Mouse (Mus musculus) gonadal fat pad, adult 2 months (tissue): ENCODE measurements around the gene Prrt2. TPM values are rescaled to one million over a fixed set of nuclear protein-coding genes. Genes with fewer than 3 reads are reported as not detected.

Experiments used
- DNase-seq: peaks from one replicate; pipeline ENCODE4 v3.0.0-alpha.2; 2012; ENCODE audit warnings: low read depth
- polyA plus RNA-seq: library from polyadenylated mRNA; depleted of rRNA; stranded (reverse); fragments of >200 nt; gene quantifications from 2 replicates; pipeline ENCODE4 v1.2.3, GENCODE M21; 2012

The Prrt2 gene
- polyA plus RNA-seq, 1 experiment = 8.9 TPM

DNA sequence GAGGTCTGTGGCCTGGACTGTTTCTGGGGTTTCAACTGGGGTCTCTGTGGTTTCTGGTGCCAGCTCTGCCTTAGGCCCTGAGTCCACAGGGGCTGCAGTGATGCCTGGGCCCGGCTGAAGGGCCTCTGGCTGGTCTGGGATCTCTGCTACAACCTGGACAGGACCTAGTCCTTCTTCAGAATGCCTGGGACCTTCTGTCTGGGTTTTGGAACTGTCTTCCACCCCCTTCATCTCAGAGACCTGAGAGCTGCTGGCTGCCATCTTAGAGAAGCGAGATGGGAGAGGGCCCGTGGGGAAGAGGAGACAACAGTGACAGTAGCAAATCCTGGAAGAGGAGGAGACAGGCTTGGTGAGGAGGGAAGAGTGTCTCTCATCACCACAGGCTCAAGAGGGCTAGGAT lies 980 bp downstream of the Prrt2 start:
- no peak for DNase-seq

DNA sequence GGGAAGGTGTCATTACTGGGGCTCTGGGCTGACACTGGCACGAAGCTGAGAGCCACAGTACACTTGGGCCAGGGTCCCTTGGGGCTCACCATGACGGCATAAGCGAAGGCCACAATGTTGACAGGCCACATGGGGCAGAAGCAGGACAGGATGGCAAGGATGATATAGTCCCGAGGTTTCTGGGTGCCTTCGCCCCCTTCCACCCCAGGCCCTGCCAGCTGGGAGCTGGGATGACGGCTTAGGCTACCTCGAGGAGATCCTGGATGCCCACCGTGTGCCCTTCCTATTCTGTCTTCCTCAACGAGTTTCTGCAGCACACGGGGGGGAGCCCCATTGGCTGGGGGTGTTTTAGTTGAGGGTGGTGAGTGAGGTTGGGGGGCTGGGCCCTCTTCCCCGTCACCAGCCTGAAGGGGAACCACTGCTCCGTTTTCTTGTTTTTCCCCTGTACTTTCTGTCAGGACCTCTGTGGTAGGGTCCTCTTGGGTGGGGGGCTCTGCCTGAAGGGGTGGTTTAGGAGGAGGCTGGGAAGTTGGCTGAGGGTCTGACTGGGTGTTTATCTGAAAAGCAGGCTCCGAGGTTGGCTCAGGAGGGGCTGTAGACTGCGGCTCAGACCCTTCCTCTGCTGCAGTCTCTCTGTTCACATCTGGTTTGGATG lies 1.6 kb downstream of the Prrt2 start:
- DNase-seq = no peak

DNA sequence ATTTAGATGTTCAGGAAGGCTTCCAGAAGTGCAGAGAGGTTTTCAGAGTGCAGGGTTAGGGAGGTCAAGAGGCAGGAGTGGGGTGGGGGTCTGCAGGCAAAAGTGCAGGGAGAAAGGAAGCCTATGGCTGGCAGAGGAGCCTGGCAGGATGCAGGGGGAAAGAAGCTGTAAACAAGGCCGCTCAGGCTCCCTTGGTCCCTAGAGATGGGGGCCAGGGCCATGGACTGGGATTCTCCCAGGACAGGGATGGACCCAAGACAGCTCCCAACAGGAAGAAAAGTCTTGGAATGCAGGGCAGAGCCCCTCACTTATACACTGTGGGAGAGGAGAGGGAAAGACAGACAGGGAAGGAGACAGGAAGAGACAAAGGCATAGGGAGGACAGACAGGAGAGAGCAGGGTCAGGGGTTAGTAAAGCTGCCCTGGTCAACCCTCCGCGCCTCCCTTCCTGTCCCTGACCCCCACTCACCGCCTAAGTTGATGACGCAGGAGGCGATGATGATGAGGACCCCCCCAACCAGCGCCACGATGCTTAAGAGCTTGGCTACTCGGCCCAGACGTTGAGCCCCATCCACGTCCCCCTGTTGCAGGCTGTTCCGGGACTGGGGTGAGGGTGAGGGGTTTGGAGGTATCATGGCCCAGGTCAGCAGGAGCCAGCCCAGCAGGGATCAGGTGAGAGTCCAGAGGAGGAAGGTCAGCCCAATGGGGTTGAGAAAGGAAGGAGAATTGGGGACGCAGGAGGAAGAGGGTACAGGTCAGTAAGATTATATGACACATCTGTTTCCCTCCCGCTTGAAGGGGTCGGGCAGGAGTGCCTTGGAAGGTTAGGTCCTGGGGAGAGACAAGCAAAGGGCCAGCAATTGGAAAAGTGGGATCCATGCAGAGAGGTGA lies 2.4 kb downstream of the Prrt2 start:
- DNase-seq = no peak

DNA sequence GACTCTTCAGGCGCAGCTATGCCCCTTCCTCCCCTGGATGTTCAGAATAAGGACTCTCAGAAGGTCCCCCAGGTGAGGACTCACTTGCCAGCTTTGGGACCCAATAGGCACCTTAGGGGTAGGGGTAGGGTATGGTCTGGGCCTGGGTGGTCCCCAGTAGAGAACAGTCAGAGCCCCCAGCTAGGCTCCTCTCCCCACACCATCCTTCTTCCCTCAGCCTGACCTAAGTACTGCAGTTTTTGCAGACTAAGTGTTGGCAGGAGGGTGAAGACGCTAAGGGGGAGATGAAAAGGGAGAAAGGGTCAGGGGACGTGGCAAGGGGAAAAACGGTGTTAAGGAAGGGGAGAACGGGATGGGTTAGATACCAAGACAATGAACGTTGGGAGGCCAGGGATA lies 3.1 kb downstream of the Prrt2 start:
- DNase-seq = no peak

DNA sequence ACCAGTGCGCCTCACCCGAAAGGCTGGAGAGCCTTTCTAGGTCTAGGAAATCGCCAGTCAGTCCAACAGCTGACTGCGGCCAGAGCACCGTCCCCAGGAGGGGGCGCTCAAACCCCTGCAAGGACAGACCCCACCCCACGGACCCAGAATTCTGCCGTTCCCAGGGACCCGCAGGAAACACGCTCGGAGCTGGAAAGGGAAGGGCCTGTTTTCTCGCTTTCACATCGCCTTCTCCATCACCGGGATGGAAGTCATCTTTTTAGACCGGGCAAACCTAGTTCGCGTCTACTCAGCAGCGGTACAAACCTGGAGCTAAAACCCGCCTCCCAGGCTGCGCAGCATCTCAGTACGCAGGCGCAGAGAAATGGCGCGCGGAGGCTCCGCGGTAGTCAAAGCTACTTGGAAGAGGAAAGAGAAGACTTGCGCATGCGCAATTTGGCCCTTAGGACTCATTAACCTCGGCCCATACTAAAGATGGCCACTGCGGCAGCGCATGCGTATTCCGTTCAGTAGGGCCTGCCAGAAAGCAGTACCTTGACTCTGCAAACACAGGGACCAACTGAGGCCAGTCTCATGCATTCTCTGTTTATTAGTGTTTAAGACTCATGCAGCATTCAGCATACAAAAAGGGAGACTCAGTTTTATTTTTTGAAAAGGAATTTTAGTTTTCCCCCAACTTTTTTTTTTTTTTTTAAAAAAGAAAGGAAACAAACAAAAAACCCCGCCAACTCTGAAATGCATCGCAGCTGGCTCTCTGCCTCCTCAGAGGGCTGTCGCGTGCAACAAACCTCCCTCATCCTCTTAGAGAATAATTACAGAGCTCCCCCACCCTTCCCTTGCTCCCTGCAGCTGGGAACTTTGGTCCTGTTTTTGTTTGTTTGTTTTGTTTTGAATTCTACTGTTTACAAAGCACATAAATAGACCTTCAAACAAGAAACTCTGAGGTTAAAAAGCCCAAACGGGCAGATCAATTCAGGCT lies 3.8 kb downstream of the Prrt2 start, which contains the start of gene Pagr1a:
Pagr1a (minus strand) TSS at position 382 of the 979 bp plus-strand sequence.
- peak; percentile 86 for DNase-seq

DNA sequence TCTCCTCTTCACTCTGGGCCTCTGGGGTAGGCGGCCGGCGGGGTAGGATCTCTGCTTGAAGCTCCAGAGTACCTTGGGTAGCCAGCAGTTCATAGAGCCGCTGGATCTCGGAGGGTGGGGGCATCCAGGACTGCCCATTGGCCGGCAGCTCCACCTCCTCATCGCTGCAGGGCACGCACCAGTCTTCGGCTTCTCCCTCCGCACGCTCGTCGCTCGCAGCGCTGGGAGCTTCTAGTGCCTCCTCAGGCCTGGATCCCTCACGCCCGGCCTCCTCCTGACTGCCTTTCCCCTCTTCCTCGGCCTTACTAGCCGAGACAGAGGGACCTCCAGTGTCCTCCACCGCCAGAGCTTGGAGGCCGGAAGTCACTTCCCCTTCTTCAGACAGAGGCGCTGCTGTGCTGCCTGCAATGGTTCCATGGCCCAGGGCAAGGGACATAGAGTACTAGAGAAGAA lies 4.5 kb downstream of the Prrt2 start:
- DNase-seq = no peak

DNA sequence TGATC lies 4.7 kb downstream of the Prrt2 start, which contains the start of gene Pagr1b:
Pagr1b (minus strand) TSS at position 4 of the 5 bp plus-strand sequence.
- no peak for DNase-seq

DNA sequence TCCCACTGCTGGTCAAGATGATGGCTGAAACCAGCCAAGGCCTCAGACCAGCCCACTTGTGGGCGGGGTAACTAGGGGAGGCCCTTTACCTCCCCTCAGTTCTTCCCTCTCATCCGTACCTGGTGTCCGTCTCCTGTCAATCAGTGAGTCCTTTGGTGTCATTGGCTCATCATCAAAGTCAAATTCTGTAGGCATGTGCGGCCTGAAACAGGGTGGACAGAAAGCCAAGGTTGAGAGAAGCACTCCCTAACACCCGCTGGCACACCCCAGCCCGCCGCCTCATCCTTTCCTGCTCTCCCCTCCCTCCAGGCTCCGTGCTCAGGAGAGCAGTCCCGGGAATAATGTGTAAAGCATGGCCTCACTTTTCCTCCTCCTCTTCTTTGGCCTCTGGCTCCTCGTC lies 4.9 kb downstream of the Prrt2 start:
- no peak for DNase-seq

DNA sequence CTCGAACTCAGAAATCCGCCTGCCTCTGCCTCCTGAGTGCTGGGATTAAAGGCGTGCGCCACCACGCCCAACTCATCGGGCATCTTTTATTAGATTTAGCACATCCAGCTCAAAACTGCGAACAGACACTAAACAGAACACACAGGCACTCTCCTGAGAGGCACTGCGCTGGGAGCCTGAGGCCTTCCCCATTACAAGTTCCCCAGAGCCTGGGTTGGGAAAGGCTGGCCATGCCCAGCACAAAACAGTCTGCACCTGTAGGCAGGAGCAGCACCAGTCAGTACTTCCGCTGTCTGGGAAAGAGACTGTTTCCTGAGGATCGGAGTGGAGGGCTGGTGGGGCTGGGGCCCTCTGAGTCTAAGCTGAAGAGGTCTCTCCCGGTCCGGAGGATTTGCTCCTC lies 6.0 kb downstream of the Prrt2 start:
- DNase-seq = no peak

DNA sequence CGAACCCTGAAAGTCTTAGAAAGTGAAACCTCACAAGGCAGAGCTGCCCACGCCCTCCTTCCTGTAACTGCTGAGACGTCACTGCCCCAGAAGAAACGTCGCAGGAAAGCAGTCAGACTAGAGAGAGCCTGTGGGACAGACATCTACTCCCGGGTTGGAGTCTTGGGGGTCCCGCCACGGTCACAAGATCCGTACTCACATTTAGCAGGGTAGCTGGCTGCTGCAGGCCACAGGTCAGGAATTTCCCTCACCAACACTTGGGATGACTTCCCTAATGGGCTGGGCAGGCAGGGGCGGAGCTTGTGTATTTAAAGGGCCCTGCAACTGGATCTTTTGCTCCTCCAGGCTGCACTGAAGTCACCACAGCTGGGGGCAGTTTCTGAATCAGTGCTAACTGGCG lies 6.7 kb downstream of the Prrt2 start, which contains the start of gene Mvp:
Mvp (minus strand) TSS at position 302 of the 400 bp plus-strand sequence.
- no peak for DNase-seq

DNA sequence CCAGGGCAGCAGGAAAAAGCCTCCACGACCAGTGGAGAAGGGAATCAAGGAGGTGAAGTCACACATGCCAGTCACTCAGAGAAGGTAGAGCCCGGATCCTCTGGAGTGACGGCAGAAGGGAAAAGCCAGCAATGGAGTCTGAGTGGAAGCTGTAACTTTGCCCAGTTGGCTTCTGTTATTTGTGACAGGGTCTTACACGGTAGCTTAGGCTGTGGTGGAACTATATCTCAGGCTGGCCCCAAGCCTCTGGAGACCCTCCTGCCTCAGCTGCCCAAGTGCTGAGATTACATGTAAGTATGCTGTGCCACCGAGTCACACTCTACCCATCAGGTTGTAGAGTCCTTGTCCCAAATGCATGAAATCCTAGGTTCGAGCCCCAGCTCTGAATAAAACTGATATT lies 7.6 kb downstream of the Prrt2 start:
- no peak for DNase-seq

DNA sequence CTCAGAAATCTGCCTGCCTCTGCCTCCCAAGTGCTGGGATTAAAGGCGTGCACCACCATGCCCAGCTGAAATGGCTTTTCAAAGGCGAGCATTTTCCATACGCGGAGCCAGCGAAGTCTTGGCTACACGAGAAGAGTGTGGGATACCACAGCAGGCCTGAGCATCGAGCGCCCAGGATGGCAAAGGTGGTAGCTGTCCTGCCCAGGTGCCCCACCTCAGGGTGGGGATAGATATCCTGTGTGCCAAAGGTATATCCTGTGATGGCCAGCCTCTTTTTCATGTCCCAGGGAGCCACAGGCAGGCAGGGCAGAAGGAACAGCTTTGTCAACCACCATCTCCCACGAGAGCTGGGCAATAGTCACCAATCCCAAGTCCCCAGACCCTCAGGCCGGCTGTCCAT lies 8.2 kb downstream of the Prrt2 start:
- no peak for DNase-seq

DNA sequence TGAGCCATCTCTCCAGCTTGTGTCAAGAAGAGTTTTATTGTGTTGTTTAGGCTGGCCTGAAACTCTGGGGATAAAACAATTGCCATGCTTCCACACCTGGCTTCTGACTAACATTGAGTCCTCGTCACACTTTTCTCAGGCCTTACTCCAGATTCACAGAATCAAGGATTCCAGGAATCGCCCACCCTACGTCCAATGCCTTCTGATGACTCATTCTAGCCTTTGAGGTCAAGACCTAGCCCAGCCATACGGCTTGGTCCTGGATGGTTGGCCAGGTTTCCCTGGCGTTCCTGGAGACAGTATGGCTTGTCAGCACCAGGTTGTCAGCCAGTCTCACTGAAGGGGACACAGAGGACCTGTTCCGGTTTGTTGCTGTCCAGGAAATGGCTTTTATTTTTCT lies 8.6 kb downstream of the Prrt2 start:
- no peak for DNase-seq

DNA sequence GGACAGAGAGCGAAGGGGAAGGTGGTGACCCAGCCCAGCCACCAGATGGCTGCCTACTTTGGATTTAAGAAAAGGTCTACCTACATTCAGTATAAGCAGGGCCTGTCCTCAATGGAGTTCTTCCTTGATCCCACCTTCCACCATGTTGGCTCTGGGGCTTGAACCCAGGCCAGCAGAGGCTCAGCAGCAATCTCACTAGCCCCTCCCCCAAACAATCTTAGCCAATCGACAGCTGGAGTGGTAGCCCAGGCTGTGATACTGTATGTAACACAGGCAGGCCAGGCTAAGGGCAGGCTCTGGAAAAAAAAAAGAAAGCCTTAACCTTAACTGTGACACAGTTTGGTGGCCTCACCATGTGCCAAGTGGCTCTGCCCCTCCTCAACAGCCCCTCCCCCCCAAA lies 9.3 kb downstream of the Prrt2 start:
- no peak for DNase-seq

DNA sequence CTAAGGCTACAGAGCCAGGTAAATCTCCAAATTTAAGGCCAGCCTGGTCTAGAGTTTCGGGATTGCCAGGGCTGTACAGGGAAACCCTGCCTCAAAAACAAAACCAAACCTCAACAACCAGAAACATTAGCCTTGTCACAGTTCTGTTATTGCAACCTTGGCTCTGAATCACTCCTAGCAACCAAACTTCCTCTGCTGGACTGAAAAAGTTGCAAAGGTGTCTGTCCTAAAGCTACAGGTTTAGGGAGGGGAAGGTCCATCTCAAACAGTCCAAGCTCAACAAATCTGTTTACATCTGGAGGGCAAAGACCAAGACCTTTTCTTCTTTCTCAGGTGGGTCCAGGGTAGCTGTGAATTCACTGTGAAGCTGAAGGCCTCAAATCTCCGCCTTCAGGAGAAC lies 10.0 kb downstream of the Prrt2 start:
- no peak for DNase-seq

DNA sequence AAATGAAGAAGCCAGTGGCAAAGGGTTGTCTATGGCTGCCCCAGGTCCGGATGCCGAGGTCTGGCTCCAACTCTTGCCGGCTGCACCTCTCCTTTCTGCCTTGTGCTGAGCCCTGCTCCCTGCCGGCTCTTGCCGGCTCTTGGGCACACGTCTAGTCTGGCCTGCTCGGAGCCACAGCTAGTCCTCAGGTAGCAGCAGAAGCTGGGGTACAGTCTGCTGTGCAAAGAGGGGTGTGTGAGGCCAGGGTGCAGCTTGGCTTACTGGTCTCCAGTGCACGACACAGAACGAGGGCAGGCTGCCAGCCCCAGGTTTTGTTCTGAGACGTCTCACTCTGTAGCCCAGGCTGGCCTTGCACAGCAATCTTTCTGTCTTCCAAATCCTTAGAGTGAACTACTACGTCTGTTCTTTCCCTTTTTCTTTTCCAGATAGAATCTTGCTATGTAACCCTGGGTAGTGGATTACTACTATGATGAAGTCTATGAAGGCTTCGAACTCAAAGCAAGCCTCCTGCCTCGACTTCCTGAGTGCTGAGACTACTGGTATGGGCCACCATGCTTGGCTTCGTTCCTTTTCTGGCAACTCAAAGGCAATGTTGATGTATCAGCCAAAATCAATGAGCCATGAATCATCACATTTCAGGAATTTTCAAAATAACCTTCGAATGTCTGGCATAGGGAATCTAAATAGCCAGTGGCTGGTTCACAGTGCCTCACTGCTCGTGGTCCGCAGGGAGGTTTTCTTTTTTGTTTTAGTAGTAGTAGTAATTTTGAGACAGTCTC lies 11.5 kb downstream of the Prrt2 start:
- DNase-seq = no peak

DNA sequence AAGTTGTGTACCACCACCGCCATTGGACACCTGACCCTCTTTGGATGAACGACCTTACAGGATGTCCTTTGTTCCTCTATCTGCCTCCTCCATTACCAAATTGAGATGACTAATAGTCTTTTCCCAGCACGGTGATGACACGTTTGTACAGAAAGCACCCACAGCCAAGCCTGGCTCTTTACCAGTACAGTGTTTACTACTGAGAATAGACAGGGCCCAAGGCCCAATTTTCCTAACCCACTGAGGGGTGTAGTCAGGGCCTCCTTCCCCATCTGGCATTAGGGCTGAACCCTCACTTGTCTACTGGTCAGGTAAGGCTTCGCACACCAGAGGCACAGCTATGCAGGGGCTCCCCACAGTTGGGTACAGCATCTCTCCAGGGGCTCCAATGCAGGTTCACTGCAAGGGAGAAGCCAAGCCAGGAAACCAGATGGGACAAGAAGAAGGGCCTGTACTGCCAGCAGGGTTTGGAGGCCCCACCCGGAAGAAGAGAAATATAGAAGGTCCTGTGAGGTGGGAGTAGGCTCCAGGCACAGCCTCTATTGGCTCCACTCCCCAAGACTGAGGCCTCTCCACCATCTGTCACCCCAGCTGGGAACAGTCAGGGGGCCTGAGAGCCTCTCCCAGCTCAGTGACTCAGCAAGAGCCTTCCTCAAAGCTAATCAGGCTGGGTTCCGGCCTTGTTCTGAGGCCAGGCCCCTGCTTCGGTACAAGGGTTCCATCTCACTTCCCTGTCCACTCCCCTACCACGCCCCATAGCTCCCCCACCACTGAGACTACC lies 12.6 kb downstream of the Prrt2 start:
- DNase-seq = no peak

DNA sequence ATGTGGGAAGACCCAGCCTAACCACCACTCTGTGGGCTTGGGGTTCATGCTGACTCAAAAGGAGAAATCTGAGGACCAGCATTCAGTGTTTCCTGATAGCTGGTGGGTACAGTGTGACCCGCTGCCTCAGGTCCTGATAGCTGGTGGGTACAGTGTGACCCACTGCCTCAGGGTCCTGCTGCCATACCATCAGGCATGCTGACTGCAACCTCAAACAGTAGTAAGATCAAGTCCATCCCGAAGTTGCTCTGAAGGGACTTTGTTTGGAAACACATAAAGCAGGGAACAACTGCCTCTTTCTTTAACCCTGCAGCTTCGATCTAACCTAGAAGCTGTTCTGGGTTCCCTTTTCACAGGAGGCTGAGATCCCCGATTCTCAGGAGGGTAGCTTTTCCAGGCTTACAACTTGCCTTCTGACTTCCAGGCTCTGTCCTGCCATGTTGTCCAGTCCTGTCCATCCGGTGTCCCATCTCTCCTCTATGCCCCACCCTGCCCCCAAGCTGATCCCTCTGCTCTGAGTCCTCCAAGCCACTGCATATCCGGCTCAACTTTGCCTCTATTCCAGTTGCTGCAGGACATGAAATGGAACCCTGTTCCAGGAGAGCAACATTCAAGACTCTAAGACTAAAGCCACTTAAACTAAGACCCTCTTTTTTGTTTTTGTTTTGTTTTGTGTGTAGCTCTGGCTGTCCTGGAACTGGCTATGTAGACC lies 13.5 kb downstream of the Prrt2 start:
- DNase-seq = no peak

DNA sequence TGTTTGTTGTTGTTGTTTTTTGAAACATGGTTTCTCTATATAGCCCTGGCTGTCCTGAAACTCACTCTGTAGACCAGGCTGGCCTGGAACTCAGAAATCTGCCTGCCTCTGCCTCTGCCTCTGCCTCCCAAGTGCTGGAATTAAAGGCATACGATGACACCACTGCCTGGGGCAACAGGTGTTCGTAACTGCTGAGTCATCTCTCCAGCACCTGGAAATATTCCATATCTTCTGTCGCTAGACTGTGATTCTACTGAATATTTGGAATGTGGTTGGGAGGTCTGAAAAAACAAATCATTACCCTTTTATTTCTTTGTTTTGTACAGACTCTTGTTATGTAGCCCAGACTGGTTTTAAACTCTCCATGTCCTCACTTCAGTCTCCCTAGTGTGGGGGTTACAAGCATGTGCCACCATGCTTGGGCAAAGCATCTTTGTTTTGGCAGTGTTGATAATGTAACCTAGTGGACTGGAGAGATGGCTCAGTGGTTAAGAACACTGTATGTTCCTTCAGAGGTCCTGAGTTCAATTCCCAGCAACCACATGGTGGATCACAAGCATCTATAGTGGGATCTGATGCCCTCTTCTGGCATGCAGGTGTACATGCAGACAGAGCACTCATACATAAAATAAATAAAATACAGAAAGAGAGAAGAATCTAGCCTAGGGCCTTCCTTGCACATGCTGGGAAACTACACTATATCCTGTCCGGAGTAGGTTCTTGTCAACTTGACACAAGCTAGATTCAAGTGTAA lies 16.7 kb downstream of the Prrt2 start:
- no peak for DNase-seq

DNA sequence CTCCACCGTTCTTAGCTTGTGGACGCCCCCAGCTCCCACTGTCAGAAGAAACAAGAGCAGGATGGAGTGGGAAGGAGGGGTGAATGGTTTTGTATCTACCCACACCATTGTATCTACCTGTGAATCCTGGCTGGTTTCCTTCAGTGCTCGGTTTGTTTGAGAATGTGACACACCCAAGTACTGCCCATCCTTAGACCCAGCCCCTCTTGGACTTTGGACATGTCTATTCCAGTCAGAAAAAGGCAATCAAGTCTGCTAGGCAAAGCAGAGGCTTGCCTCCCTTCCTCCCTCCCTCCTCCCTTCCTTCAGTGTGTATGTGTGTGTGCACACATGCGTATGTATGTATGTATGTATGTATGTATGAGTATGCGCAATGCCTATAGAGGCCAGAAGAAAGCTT lies 17.4 kb downstream of the Prrt2 start:
- no peak for DNase-seq
